8 mouse cellular contexts compared by ENCODE assay signal in the genomic region with DNA sequence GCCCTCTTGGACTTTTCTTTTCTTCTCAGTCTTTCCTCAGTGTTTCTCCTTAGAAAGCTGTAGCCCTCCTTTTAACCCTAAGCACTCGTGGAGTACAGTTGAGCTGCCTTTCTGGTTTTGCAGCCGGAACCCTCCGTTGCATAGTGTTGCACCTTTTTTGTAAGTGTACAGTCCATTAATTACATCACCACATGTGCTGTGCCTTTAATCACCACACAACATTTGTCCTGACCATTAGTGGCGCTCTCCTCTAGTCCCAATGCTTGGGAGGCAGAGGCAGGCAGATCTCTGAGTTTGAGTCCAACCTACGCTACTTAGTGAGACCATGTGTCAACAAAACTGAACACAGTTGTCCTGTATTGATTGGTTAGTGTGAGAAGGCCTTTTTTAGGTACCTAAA. TPM values are rescaled to one million over a fixed set of nuclear protein-coding genes. Genes with fewer than 3 reads are reported as not detected.
DNase-seq lines count a peak whose midpoint lies in the region; ATAC-seq and TF ChIP-seq lines count a peak whose summit lies in the region.

No protein-coding gene starts in this region.

- ATAC-seq in liver, embryonic 12.5 days: no peak

- 79% methylated on average over 5 of the region's 5 CpGs for WGBS in liver, embryonic 12.5 days (ENCODE audit: insufficient replicate concordance)

- H3K9me3 ChIP-seq in liver, embryonic 12.5 days (replicated peaks): no peaks in the 10 kb centered on the region

- peaks cover 3% of the 10 kb centered on the region for H3K36me3 ChIP-seq in testis, adult 2 months (ENCODE audit: control insufficient read depth, insufficient read depth, low read length)
- peaks cover 47% of the 10 kb centered on the region for H3K36me3 ChIP-seq in liver, embryonic 12.5 days

- H3K4me1 ChIP-seq in testis, adult 2 months (ENCODE audit: control insufficient read depth, insufficient read depth, low read length): no peaks in the 10 kb centered on the region; the same call in 1 of the 2 replicates
- H3K4me1 ChIP-seq in liver, embryonic 12.5 days: peaks cover 35% of the 10 kb centered on the region

- TF ChIP-seq POLR2A in testis, adult 2 months (IDR thresholded peaks at IDR 0.05; ENCODE audit: control insufficient read depth, low read depth, low read length): no peak

- peak overlapping the region; percentile 98 for H3K4me3 ChIP-seq in testis, adult 2 months (ENCODE audit: control insufficient read depth, low read depth, low read length)
- peak overlapping the region; percentile 99 for H3K4me3 ChIP-seq in liver, embryonic 12.5 days

- H3K27me3 ChIP-seq in testis, adult 2 months (ENCODE audit: control insufficient read depth, insufficient read depth, low read length): no peaks in the 10 kb centered on the region
- no peaks in the 10 kb centered on the region for H3K27me3 ChIP-seq in liver, embryonic 12.5 days (replicated peaks)

- H3K27ac ChIP-seq in testis, adult 2 months (ENCODE audit: control insufficient read depth, insufficient read depth, low read depth, low read length): no peak overlapping the region
- H3K27ac ChIP-seq in liver, embryonic 12.5 days: peak overlapping the region; percentile 92

- peak; percentile 31 for DNase-seq in cerebellum, adult 9-11 months
- DNase-seq in cerebellum, postnatal 25 days: no peak
- no peak for DNase-seq in testis, postnatal 14 days (ENCODE audit: low spot score)
- no peak for DNase-seq in embryo, embryonic 9.5 days (ENCODE audit: extremely low spot score)
- DNase-seq in thymus, adult 18-20 months: no peak
- DNase-seq in gastrocnemius, postnatal 10 days: no peak

- H3K4me2 ChIP-seq in liver, embryonic 12.5 days: peak overlapping the region; percentile 91

- TF ChIP-seq CTCF in testis, adult 2 months (IDR thresholded peaks at IDR 0.05; ENCODE audit: control insufficient read depth, insufficient read depth, insufficient replicate concordance, low read depth, low read length): no peak

- peak overlapping the region; percentile 97 for H3K9ac ChIP-seq in liver, embryonic 12.5 days

RNA-seq across cellular contexts. Expression of a gene that starts 0.8 kb away (rescaled TPM):
- polyA plus RNA-seq in testis, adult 2 months (2012; rRNA removed): 84.1 and 84.7 TPM in 2 replicates
- 53.8 and 54.4 TPM in 2 replicates for polyA plus RNA-seq in liver, embryonic 12.5 days (2016; fragmentation: Nextera tagmentation; extraction: Ambion mirVana)
- total RNA-seq in gastrocnemius, postnatal 10 days (2021): 10 to 100 TPM; 40.1 to 44.6 TPM

RNA-seq across cellular contexts. Expression of a gene that starts 1.0 kb away (rescaled TPM):
- polyA plus RNA-seq in testis, adult 2 months (2012; rRNA removed): 1,194 and 1,232 TPM in 2 replicates
- 9.9 and 10.0 TPM in 2 replicates for polyA plus RNA-seq in liver, embryonic 12.5 days (2016; fragmentation: Nextera tagmentation; extraction: Ambion mirVana)
- 1 to 10 TPM; 6.2 to 6.7 TPM for total RNA-seq in gastrocnemius, postnatal 10 days (2021)

RNA-seq across cellular contexts. Expression of a gene that starts 34.4 kb away (rescaled TPM):
- 0.65 and 0.79 TPM in 2 replicates for polyA plus RNA-seq in testis, adult 2 months (2012; rRNA removed)
- 0.04 and 0.18 TPM in 2 replicates for polyA plus RNA-seq in liver, embryonic 12.5 days (2016; fragmentation: Nextera tagmentation; extraction: Ambion mirVana)
- total RNA-seq in gastrocnemius, postnatal 10 days (2021): 1 to 10 TPM; 7.5 to 8.7 TPM

RNA-seq across cellular contexts. Expression of a gene that starts 35.3 kb away (rescaled TPM):
- 62.1 and 63.8 TPM in 2 replicates for polyA plus RNA-seq in testis, adult 2 months (2012; rRNA removed)
- 145 and 151 TPM in 2 replicates for polyA plus RNA-seq in liver, embryonic 12.5 days (2016; fragmentation: Nextera tagmentation; extraction: Ambion mirVana)
- 100 to 1,000 TPM; 133 to 183 TPM for total RNA-seq in gastrocnemius, postnatal 10 days (2021)

RNA-seq across cellular contexts. Expression of a gene that starts 44.0 kb away (rescaled TPM):
- 0.48 and 0.59 TPM in 2 replicates for polyA plus RNA-seq in testis, adult 2 months (2012; rRNA removed)
- 10.8 and 11.5 TPM in 2 replicates for polyA plus RNA-seq in liver, embryonic 12.5 days (2016; fragmentation: Nextera tagmentation; extraction: Ambion mirVana)
- total RNA-seq in gastrocnemius, postnatal 10 days (2021): 100 to 1,000 TPM; 197 to 292 TPM

Comparison
In these comparisons a context has a peak if more than half of its experiments do, and no peak if none do; other contexts are left out.
1. RNA of a gene that starts 1.0 kb away (polyA plus RNA-seq): 1,194 to 1,232 TPM in testis, adult 2 months; 9.9 to 10.0 TPM in liver, embryonic 12.5 days; every median in the first group is over 100 times any median in the second.